Mouse (Mus musculus) embryonic facial prominence, embryonic 12.5 days (tissue): ENCODE results near the gene Atg7. TPM values are rescaled to one million over a fixed set of nuclear protein-coding genes. Genes with fewer than 3 reads are reported as not detected.

Experiments
- ATAC-seq: fragments of 200-750 bp; cut with Nextera tagmentation; 2 replicates; pipeline ENCODE4 v1.8.0; 2017; ENCODE audit not compliant: insufficient number of reproducible peaks, insufficient read depth, low FRiP score, low TSS enrichment
- H3K27ac ChIP-seq: fragments of 300-500 bp; sonication (generic); 2 replicates; pipeline ENCODE4 v1.5.1; 2016; ENCODE audit warnings: mild to moderate bottlenecking
- H3K27me3 ChIP-seq: fragments of 300-500 bp; sonication (generic); 2 replicates; pipeline ENCODE4 v1.6.1; 2016; ENCODE audit warnings: mild to moderate bottlenecking, moderate library complexity
- H3K36me3 ChIP-seq: fragments of 300-500 bp; sonication (generic); 2 replicates; pipeline ENCODE4 v1.6.1; 2016; ENCODE audit warnings: mild to moderate bottlenecking
- H3K4me1 ChIP-seq: fragments of 300-500 bp; sonication (generic); 2 replicates; pipeline ENCODE4 v1.6.1; 2016
- H3K4me2 ChIP-seq: fragments of 300-500 bp; sonication (generic); replicated peaks from 2 replicates; pipeline ENCODE4 v1.6.1; 2016; ENCODE audit warnings: mild to moderate bottlenecking, moderate library complexity
- H3K4me3 ChIP-seq: fragments of 300-500 bp; sonication (generic); 2 replicates; pipeline ENCODE4 v1.5.1; 2016; ENCODE audit warnings: mild to moderate bottlenecking
- H3K9ac ChIP-seq: fragments of 300-500 bp; sonication (generic); 2 replicates; pipeline ENCODE4 v1.6.1; 2016; ENCODE audit warnings: mild to moderate bottlenecking, moderate library complexity
- H3K9me3 ChIP-seq: fragments of 300-500 bp; sonication (generic); 2 replicates; pipeline ENCODE4 v1.6.1; 2016; ENCODE audit warnings: mild to moderate bottlenecking, moderate library complexity
- WGBS: fragments of 180-500 bp; shearing (Covaris S2); methylation state at CpG from one replicate; pipeline ENCODE4 v1.1.7; 2016; 5-methylcytosine and 5-hydroxymethylcytosine counted together
- polyA plus RNA-seq: library from polyadenylated mRNA; unstranded; fragments of >200 nt; fragmentation: Nextera tagmentation; extraction: Ambion mirVana; gene quantifications from 2 replicates; pipeline ENCODE4 v1.2.1, GENCODE M21; 2016

Gene Atg7
- polyA plus RNA-seq, 1 experiment from 2014 or later = 18.3 TPM

DNA sequence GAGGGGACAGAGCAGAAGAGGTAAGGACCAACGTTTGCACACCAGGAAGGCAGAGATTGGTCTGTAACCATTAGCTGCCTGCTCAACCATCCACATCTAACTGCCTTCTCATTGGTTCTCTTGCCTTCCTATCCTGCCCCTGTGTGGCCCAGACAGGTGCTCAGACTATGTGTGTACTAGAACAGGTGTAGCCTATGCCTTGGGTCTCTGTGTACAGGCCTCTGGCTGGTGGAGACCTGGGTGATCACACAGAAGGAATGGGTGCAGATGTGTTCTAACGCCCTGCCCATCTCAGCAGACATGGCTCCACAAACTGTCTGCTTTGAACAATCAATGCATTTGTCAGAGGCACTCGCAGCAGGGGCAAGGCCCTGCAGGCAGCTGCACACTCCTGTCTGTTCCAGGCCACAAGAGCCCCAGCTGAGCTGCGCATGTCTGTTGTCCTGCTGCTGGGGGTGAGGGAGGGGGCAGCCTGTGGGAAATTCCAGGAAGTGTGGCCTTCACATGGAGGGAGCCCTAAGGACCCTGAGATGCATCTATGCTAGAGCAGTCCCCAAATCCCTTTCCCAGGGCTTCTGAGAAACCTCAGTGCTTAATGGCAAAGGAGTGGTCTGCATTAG, 203.4 kb downstream of the Atg7 start:
- WGBS = 18% methylated on average over 4 of the region's 4 CpGs
- 0 out of 2 replicates have a peak, but pooled peaks have one; percentile 36 for ATAC-seq
- H3K4me1 ChIP-seq = peaks cover 39% of the 10 kb centered on the region
- H3K27ac ChIP-seq = 0 out of 2 replicates have a peak overlapping the region, but pooled peaks have one; percentile 18
- no peak overlapping the region for H3K4me2 ChIP-seq
- no peaks in the 10 kb centered on the region for H3K36me3 ChIP-seq
- H3K4me3 ChIP-seq = no peak overlapping the region
- H3K9me3 ChIP-seq = no peaks in the 10 kb centered on the region
- H3K9ac ChIP-seq = no peak overlapping the region
- no peaks in the 10 kb centered on the region for H3K27me3 ChIP-seq

DNA sequence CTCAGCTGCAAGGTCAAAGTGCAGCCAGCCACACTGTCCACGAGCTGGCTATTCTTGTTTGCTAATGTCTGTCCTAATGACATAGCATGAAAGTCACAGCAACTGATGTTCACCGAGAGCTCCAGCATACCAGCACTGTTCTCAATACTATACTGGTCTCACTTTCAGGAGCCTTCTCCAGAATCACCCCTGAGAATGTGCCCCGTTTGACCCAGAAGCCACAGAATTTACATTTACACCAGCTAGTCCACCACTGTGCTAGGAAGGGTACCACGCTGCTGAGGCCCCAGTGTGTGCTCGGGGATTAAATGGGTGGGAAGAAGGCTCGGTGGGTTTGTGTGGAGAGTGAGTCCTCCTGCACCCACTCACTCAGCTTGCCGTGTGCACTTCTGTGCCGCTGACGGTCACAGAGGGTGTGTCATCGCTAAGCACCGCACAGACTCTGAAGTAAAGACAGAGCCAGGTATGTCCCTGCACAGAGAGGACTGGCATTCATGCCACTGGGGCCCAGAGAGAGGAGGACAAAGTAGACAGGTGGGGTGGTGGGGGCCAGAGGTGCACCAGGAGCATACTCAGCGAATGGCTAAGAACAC, 204.8 kb downstream of the Atg7 start:
- Histone ChIP-seq H3K9me3 (no peaks in the 10 kb centered on the region), H3K27ac (no peak overlapping the region), H3K4me1 (peaks cover 41% of the 10 kb centered on the region), H3K4me3 (no peak overlapping the region), H3K27me3 (no peaks in the 10 kb centered on the region), H3K4me2 (no peak overlapping the region), H3K36me3 (no peaks in the 10 kb centered on the region), H3K9ac (no peak overlapping the region)
- WGBS = 75% methylated on average over 12 of the region's 12 CpGs
- ATAC-seq = no peak

DNA sequence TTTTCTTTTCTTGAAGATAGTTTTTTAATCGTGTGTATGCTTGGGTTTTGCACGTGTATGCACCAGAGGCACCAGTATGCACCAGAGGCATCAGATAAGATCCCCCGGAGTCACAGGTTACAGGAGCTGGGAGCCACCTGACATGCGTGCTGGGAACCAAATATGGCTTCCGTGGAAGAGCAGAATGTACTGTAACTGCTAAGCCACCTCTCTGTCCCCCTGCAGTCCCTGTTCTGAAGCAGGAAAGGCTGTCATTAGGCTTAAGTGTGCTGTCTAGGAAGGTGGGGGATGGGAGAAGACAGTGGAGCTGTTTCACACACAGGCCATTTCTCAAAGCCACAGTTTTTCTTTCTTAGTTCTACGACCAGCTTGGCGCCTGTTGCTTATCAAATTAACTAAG, 205.9 kb downstream of the Atg7 start:
- Histone ChIP-seq H3K27ac (peak overlapping the region; percentile 52), H3K9me3 (no peaks in the 10 kb centered on the region), H3K27me3 (no peaks in the 10 kb centered on the region), H3K4me2 (no peak overlapping the region), H3K36me3 (no peaks in the 10 kb centered on the region), H3K4me3 (no peak overlapping the region), H3K4me1 (peaks cover 51% of the 10 kb centered on the region), H3K9ac (no peak overlapping the region)
- ATAC-seq = no peak
- 53% methylated on average over 7 of the region's 7 CpGs for WGBS

DNA sequence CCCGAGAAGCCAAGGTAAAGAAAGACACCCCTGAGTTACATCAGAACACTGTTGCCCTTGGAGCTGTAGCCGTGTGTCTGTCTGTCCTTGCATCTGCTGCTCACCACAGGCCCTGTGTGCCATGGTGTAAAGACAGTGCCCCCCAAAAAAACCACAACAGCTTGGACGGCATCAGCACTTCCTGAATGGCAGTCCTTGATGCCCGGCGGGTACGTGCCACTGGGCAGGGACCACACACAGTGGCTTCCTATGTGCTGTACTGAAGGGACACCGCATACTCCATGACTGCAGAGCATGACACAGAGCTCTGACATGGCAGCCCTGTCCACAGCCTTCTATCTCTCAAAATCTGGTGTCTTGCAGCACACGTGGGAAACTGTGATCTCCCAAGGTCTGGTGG, 206.9 kb downstream of the Atg7 start:
- 85% methylated on average over 8 of the region's 8 CpGs for WGBS
- no peaks in the 10 kb centered on the region for H3K27me3 ChIP-seq
- no peak overlapping the region for H3K9ac ChIP-seq
- peaks cover 61% of the 10 kb centered on the region for H3K4me1 ChIP-seq
- H3K9me3 ChIP-seq = no peaks in the 10 kb centered on the region
- no peaks in the 10 kb centered on the region for H3K36me3 ChIP-seq
- no peak overlapping the region for H3K4me3 ChIP-seq
- H3K4me2 ChIP-seq = no peak overlapping the region
- 0 out of 2 replicates have a peak overlapping the region, but pooled peaks have one; percentile 18 for H3K27ac ChIP-seq
- ATAC-seq = no peak

DNA sequence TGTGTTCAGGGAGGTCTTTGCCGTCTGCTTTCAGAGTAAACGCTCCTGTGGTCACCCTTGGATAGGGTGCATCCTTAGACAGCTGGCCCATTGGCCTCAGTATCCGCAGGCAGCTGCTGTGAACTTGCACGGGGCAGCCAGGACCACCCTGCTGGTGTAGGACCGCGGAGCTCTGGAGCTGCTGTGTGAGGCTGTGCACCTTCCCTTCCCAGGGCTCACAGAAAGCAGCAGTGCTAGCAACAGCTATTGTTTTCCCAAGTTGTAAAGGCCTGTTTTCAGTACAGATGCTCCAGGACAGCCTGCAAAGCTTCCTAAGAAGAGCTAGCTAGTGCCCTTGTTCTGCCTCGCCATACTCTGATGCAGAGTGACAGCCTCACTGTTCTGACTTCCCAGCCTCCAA, 208.8 kb downstream of the Atg7 start:
- no peak overlapping the region for H3K4me2 ChIP-seq
- ATAC-seq = no peak
- peaks cover 67% of the 10 kb centered on the region for H3K4me1 ChIP-seq
- WGBS = 42% methylated on average over 7 of the region's 7 CpGs
- peak overlapping the region; percentile 41; the same call in 1 of the 2 replicates for H3K27ac ChIP-seq
- no peaks in the 10 kb centered on the region for H3K27me3 ChIP-seq
- H3K9me3 ChIP-seq = no peaks in the 10 kb centered on the region
- H3K36me3 ChIP-seq = no peaks in the 10 kb centered on the region
- no peak overlapping the region for H3K4me3 ChIP-seq
- H3K9ac ChIP-seq = no peak overlapping the region

DNA sequence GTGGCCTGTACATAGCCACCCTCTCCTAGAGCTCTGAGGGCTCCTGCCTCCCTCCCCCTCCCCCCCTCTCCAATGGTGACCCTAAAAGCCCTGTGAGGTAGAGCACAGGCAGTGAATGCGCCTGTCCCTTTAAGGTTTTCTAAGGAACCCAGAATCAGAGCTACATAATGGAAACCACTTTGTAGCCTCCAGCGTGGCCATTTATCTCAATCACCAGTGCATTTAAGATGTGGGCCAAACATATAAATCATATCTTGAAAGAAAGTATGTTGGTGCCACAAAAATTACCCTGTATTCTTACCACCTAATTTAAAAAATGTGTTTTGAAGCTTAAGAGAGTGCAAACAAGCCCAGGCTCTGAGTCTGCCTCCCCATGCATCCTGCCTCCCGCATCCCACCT, 209.8 kb downstream of the Atg7 start:
- no peaks in the 10 kb centered on the region for H3K36me3 ChIP-seq
- no peak overlapping the region for H3K4me2 ChIP-seq

DNA sequence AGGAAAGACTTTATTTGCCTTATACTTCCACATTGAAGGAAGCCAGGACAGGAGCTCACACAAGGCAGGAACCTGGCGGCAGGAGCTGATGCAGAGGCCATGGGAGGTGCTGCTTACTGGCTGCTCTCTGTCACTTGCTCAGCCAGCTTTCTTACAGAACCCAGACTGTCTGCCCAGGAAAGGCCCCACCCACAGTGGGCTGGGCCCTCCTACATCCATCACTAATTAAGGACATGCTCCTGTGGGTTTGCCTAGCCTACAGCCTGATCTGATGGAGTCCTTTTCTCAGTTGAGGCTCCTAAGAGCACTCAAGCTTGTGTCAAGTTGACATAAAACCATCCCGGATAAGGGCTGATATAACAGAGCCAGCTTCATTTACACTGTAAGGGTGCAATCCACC, 211.5 kb downstream of the Atg7 start:
- peaks cover 14% of the 10 kb centered on the region for H3K36me3 ChIP-seq
- no peak overlapping the region for H3K4me2 ChIP-seq
- no peak for ATAC-seq
- WGBS = 45% methylated on average over 2 of the region's 2 CpGs
- H3K4me1 ChIP-seq = peaks cover 54% of the 10 kb centered on the region
- H3K9ac ChIP-seq = no peak overlapping the region
- no peaks in the 10 kb centered on the region for H3K27me3 ChIP-seq
- peak overlapping the region; percentile 42; the same call in 1 of the 2 replicates for H3K27ac ChIP-seq
- no peaks in the 10 kb centered on the region for H3K9me3 ChIP-seq
- H3K4me3 ChIP-seq = no peak overlapping the region

More for the DNA sequence above, 209.8 kb downstream of the Atg7 start:
- Histone ChIP-seq H3K9ac (no peak overlapping the region), H3K9me3 (no peaks in the 10 kb centered on the region), H3K4me1 (peaks cover 66% of the 10 kb centered on the region), H3K27me3 (no peaks in the 10 kb centered on the region), H3K4me3 (no peak overlapping the region), H3K27ac (0 out of 2 replicates have a peak overlapping the region, but pooled peaks have one; percentile 41)
- ATAC-seq = no peak
- 38% methylated on average over 3 of the region's 3 CpGs for WGBS

DNA sequence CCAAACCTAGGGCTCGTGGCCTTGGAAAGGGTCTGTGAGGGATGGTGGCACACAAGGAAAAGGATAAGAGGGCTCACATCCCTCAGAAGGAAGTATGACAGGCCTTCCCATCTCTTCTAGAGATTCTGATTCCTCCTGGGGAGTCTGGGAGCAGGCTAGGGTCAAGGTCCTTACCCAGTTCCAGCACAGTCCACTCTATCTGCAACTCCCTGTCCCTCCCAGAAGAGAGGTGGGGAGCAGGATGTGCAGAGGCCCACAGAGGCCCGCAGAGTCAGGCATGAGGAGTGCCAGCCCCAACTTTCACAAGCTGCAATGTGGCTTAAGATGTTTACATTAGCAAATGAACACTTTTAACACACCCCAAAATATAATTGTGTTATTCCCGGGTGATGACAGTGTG, 212.7 kb downstream of the Atg7 start:
- ATAC-seq = no peak
- Histone ChIP-seq H3K4me2 (no peak overlapping the region), H3K4me1 (peaks cover 51% of the 10 kb centered on the region), H3K9ac (no peak overlapping the region), H3K27me3 (no peaks in the 10 kb centered on the region), H3K4me3 (no peak overlapping the region), H3K9me3 (no peaks in the 10 kb centered on the region), H3K27ac (peak overlapping the region; percentile 50; the same call in 1 of the 2 replicates), H3K36me3 (peaks cover 18% of the 10 kb centered on the region)
- WGBS = 67% methylated on average over 3 of the region's 3 CpGs

DNA sequence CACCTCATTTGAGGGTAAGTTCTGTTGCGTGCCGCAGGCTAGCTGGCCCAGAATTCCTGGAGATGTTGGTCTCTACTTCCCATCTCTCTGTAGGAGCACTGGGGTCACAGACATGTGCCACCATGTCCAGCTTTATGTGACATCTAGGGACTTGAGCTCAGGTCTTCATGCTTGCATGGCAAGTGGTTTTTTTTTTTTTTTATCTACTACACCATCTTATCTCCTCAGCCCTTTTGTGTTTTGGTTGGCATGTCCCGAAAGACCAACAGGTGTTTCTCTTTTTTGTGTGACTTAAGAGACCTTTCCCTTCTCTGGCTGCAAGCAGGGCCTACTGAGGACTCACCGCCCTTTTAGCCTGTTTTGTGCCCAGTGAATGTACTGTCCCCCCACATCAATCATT, 213.6 kb downstream of the Atg7 start:
- 77% methylated on average over 4 of the region's 4 CpGs for WGBS
- no peak for ATAC-seq
- Histone ChIP-seq H3K36me3 (peaks cover 27% of the 10 kb centered on the region), H3K4me3 (no peak overlapping the region), H3K4me2 (no peak overlapping the region), H3K4me1 (peaks cover 46% of the 10 kb centered on the region), H3K27me3 (no peaks in the 10 kb centered on the region), H3K9ac (no peak overlapping the region), H3K27ac (no peak overlapping the region), H3K9me3 (no peaks in the 10 kb centered on the region)

DNA sequence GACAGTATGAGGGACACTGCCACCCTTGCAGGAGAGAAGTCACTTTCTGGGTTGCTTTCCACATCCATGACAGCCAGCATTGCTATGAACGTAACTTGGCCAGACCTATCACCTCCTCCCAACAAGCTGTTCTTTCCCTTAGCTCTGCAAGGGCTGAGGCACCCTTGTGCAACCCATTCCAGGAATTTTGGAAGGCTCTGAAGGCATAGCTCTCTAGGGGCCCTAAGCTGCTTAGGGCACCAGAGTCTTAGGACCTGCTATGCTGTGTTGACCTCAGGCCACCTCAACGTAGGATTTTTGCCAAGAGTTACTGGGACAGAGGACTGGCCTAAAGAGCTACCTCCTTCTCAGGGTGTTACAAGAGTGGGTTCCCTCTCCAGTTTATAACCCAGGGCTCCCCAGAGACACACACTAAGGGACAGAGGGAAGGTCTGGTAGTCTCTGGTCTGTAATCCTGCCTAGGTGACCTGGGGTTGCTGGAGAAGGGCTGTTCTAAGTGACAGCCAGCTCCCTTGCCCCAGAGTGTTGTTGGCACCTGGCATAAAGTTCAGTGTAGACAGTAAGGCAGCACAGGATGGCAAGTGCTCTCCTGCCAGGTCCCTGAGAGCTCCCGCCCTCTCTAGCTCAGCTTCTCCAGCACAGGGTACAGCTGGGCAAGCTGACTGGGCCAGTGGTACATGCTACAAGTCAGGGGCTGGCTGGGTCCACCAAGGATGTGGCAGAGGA, 215.3 kb downstream of the Atg7 start:
- peak overlapping the region; percentile 36; the same call in 1 of the 2 replicates for H3K27ac ChIP-seq

DNA sequence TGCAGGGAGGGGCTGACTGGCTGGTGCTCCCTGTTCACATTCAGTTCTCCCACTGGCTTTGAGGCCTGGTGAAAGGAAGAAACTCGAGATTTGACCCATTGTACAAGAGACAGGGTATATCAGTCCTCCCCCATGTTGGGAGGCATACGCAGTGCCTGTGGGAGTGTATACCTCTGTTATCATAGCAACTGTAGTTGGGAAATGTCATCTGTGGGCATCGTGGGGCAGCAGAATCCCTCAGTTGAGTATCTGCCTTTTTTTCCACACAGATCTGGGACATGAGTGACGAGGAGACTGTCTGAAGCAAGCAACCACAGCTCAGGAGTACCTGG, 215.8 kb downstream of the Atg7 start:
- WGBS = 80% methylated on average over 4 of the region's 4 CpGs
- Histone ChIP-seq H3K4me2 (no peak overlapping the region), H3K27ac (no peak overlapping the region), H3K36me3 (peaks cover 47% of the 10 kb centered on the region), H3K9ac (no peak overlapping the region), H3K4me1 (peaks cover 25% of the 10 kb centered on the region), H3K4me3 (no peak overlapping the region), H3K27me3 (no peaks in the 10 kb centered on the region), H3K9me3 (no peaks in the 10 kb centered on the region)
- ATAC-seq = no peak

More for the DNA sequence above, 215.3 kb downstream of the Atg7 start:
- WGBS = 70% methylated on average over 3 of the region's 3 CpGs
- Histone ChIP-seq H3K4me2 (no peak overlapping the region), H3K4me3 (no peak overlapping the region), H3K4me1 (peaks cover 30% of the 10 kb centered on the region), H3K36me3 (peaks cover 43% of the 10 kb centered on the region), H3K9me3 (no peaks in the 10 kb centered on the region), H3K9ac (no peak overlapping the region), H3K27me3 (no peaks in the 10 kb centered on the region)
- ATAC-seq = no peak
